Mouse (Mus musculus): ENCODE results near the gene Fam228a.

- TF ChIP-seq CTCF (IDR thresholded peaks at IDR 0.05; ENCODE audit: control insufficient read depth, insufficient read depth, low read length) (no peak), POLR2A (IDR thresholded peaks at IDR 0.05; ENCODE audit: borderline replicate concordance, control insufficient read depth, low read depth, low read length) (no peak)
Measured at GRCm38 (mm10) chr12:4781270-4781669, 43.0 kb upstream of the Fam228a start.
